Mouse (Mus musculus) heart, postnatal 10 days (tissue): ENCODE measurements around the gene Klf6. TPM values are rescaled to one million over a fixed set of nuclear protein-coding genes. Genes with fewer than 3 reads are reported as not detected.

Experiments
- DNase-seq, 2 experiments: peaks; one replicate each; pipeline ENCODE4 v3.0.0; 2021
- intact Hi-C: fragments of 180-260 bp; cut with DNase I; formaldehyde crosslinking; loops from one replicate; pipeline ENCODE4 v1.15.1; 2025
- microRNA-seq, 2 experiments: library from miRNA; unstranded; fragments of <30 nt; microRNA quantifications; one replicate each; pipeline ENCODE4 v1.2.0; 2022
- total RNA-seq, 2 experiments: library from RNA; stranded (reverse); gene quantifications; 2 replicates each; pipeline ENCODE4 v1.2.3; 2021

Klf6 gene
- total RNA-seq, 2 experiments from 2014 or later, result 58.7 to 81.6 TPM

GRCm38 (mm10) chr13:5894910-5895309 lies 33.6 kb downstream of the Klf6 start:
- intact Hi-C loops, result no loop called here

GRCm38 (mm10) chr13:5895851-5896250 lies 34.6 kb downstream of the Klf6 start:
- intact Hi-C loops, result no loop called here
- DNase-seq, result no peak

More at GRCm38 (mm10) chr13:5894910-5895309, 33.6 kb downstream of the Klf6 start:
- no peak for DNase-seq

GRCm38 (mm10) chr13:5897176-5897959 lies 36.1 kb downstream of the Klf6 start:
- DNase-seq, result peak in 1 of 2 experiments; percentile 12

GRCm38 (mm10) chr13:5899021-5899420 lies 37.7 kb downstream of the Klf6 start:
- intact Hi-C loops, result no loop called here
- DNase-seq, result no peak

More at GRCm38 (mm10) chr13:5897176-5897959, 36.1 kb downstream of the Klf6 start:
- intact Hi-C loops, result no loop called here

GRCm38 (mm10) chr13:5899641-5900040 lies 38.4 kb downstream of the Klf6 start:
- intact Hi-C loops, result no loop called here
- no peak for DNase-seq

GRCm38 (mm10) chr13:5913201-5913600 lies 51.9 kb downstream of the Klf6 start:
- intact Hi-C loops, result no loop called here
- no peak for DNase-seq

GRCm38 (mm10) chr13:5917360-5917759 lies 56.1 kb downstream of the Klf6 start:
- intact Hi-C loops, result no loop called here
- DNase-seq, result no peak

- DNase-seq, result no peak
- intact Hi-C loops, result no loop called here
Observed at GRCm38 (mm10) chr13:5919966-5920365, 58.7 kb downstream of the Klf6 start.

Small RNAs within 50 kb of the gene (microRNA-seq; reads per million reads assigned to microRNA genes)
- gene Gm26043, result 0 to 0.70 reads per million in 2 experiments
